Mouse (Mus musculus) ES-Bruce4 (cell line): ENCODE data around the gene Cenpx. TPM values are rescaled to one million over a fixed set of nuclear protein-coding genes. Genes with fewer than 3 reads are reported as not detected.
A peak's percentile ranks its signal among the peaks of the same experiment; 100 is the strongest.
"Not testable (repeated sequence)": the region's sequence is repeated elsewhere in the genome, so short reads cannot be mapped to it uniquely, and the experiment has no call there.

Source experiments
- H3K27ac ChIP-seq: 2 replicates; pipeline ENCODE4 v1.5.1; 2012; ENCODE audit warnings: low read length, inconsistent platforms; ENCODE audit not compliant: insufficient read depth
- H3K27me3 ChIP-seq: 2 replicates; pipeline ENCODE4 v1.6.1; 2012; ENCODE audit warnings: mild to moderate bottlenecking, low read length, inconsistent platforms; ENCODE audit not compliant: control insufficient read depth, poor library complexity, insufficient read depth, severe bottlenecking
- H3K36me3 ChIP-seq: 2 replicates; pipeline ENCODE4 v1.6.1; 2012; ENCODE audit warnings: inconsistent platforms, mild to moderate bottlenecking, low read length, moderate library complexity; ENCODE audit not compliant: control insufficient read depth, poor library complexity, insufficient read depth, severe bottlenecking
- H3K4me1 ChIP-seq: one replicate; pipeline ENCODE4 v1.8.1; 2011; ENCODE audit warnings: low read length; ENCODE audit not compliant: control insufficient read depth, insufficient read depth
- H3K4me3 ChIP-seq: 2 replicates; pipeline ENCODE4 v1.5.1; 2011; ENCODE audit warnings: low read depth, mild to moderate bottlenecking, low read length
- H3K9ac ChIP-seq: 2 replicates; pipeline ENCODE4 v1.6.1; 2012; ENCODE audit warnings: low read depth, mild to moderate bottlenecking, inconsistent platforms; ENCODE audit not compliant: poor library complexity, severe bottlenecking
- H3K9me3 ChIP-seq: replicated peaks from 2 replicates; pipeline ENCODE4 v1.6.1; 2012; ENCODE audit warnings: mild to moderate bottlenecking, low read length, inconsistent platforms; ENCODE audit not compliant: control insufficient read depth, poor library complexity, insufficient read depth, severe bottlenecking
- CTCF ChIP-seq: IDR thresholded peaks from one replicate; pipeline ENCODE4 v1.8.1; 2011; ENCODE audit warnings: low read depth, low read length
- EP300 ChIP-seq: IDR thresholded peaks from 2 replicates; pipeline ENCODE4 v1.6.1; 2011; ENCODE audit warnings: low read depth, low read length; ENCODE audit not compliant: insufficient read depth
- POLR2A ChIP-seq: IDR thresholded peaks from one replicate; pipeline ENCODE4 v1.8.1; 2011; ENCODE audit warnings: low read length; ENCODE audit not compliant: insufficient read depth
- polyA plus RNA-seq: library from polyadenylated mRNA; stranded (reverse); fragments of >200 nt; gene quantifications from 2 replicates; pipeline ENCODE4 v1.2.4, GENCODE M21; 2011; ENCODE audit warnings: low read depth; ENCODE audit not compliant: missing spikeins, insufficient read depth, insufficient read length

Gene Cenpx
- polyA plus RNA-seq, 1 experiment: 45.3 TPM

- Histone ChIP-seq H3K27me3 (no peaks in the 10 kb centered on the region), H3K9ac (no peak overlapping the region), H3K9me3 (no peaks in the 10 kb centered on the region), H3K4me1 (peaks cover 2% of the 10 kb centered on the region), H3K4me3 (no peak overlapping the region), H3K36me3 (no peaks in the 10 kb centered on the region), H3K27ac (no peak overlapping the region)
- no peak for TF ChIP-seq CTCF
- no peak for TF ChIP-seq EP300
- no peak for TF ChIP-seq POLR2A
Measured at GRCm38 (mm10) chr11:120731395-120731794, 17.9 kb upstream of the Cenpx start.

- no peak overlapping the region for H3K9ac ChIP-seq
- H3K4me1 ChIP-seq: peaks cover 2% of the 10 kb centered on the region
- H3K27me3 ChIP-seq: no peaks in the 10 kb centered on the region
- peaks cover 4% of the 10 kb centered on the region for H3K36me3 ChIP-seq
- H3K9me3 ChIP-seq: no peaks in the 10 kb centered on the region
- TF ChIP-seq POLR2A (no peak), EP300 (no peak), CTCF (no peak)
- no peak overlapping the region for H3K27ac ChIP-seq
- H3K4me3 ChIP-seq: no peak overlapping the region
Measured at GRCm38 (mm10) chr11:120730331-120730870, 16.9 kb upstream of the Cenpx start.

GRCm38 (mm10) chr11:120729432-120730050 lies 16.0 kb upstream of the Cenpx start:
- H3K36me3 ChIP-seq, H3K9me3 ChIP-seq, H3K27me3 ChIP-seq, H3K4me1 ChIP-seq, H3K27ac ChIP-seq: not testable (repeated sequence)
- peak overlapping the region; percentile 17; the same call in 1 of the 2 replicates for H3K9ac ChIP-seq
- peak overlapping the region; percentile 14; the same call in 1 of the 2 replicates for H3K4me3 ChIP-seq
- 0 out of 2 replicates have a peak, but pooled peaks have one; percentile 37 for TF ChIP-seq EP300

GRCm38 (mm10) chr11:120728530-120729240 lies 15.1 kb upstream of the Cenpx start:
- TF ChIP-seq POLR2A: no peak
- TF ChIP-seq CTCF: no peak
- no peak for TF ChIP-seq EP300
- Histone ChIP-seq H3K4me1 (peaks cover 2% of the 10 kb centered on the region), H3K9me3 (no peaks in the 10 kb centered on the region), H3K4me3 (peak overlapping the region; percentile 14), H3K36me3 (peaks cover 9% of the 10 kb centered on the region), H3K27me3 (no peaks in the 10 kb centered on the region), H3K9ac (peak overlapping the region; percentile 17; the same call in 1 of the 2 replicates), H3K27ac (no peak overlapping the region)

GRCm38 (mm10) chr11:120727564-120727963 lies 14.0 kb upstream of the Cenpx start:
- H3K4me3 ChIP-seq: no peak overlapping the region
- peaks cover 9% of the 10 kb centered on the region for H3K36me3 ChIP-seq
- no peak for TF ChIP-seq CTCF
- no peak for TF ChIP-seq EP300
- TF ChIP-seq POLR2A: no peak
- no peaks in the 10 kb centered on the region for H3K27me3 ChIP-seq
- no peak overlapping the region for H3K27ac ChIP-seq
- H3K9me3 ChIP-seq: no peaks in the 10 kb centered on the region
- no peak overlapping the region for H3K9ac ChIP-seq
- H3K4me1 ChIP-seq: peaks cover 2% of the 10 kb centered on the region

- Histone ChIP-seq H3K27me3 (no peaks in the 10 kb centered on the region), H3K27ac (no peak within 1 kb of the TSS)
- TF ChIP-seq EP300 (no peak), CTCF (peak; percentile 37)
Measured at GRCm38 (mm10) chr11:120727169-120727527, 13.6 kb upstream of the Cenpx start, which contains the start of gene Dcxr. TSS of gene Dcxr (minus strand) at chr11:120727281.

More at GRCm38 (mm10) chr11:120727169-120727527, 13.6 kb upstream of the Cenpx start, which contains the start of gene Dcxr:
- Histone ChIP-seq H3K4me1 (peaks cover 2% of the 10 kb centered on the region), H3K36me3 (peaks cover 9% of the 10 kb centered on the region), H3K4me3 (peak within 1 kb of the TSS; percentile 79), H3K9me3 (no peaks in the 10 kb centered on the region), H3K9ac (peak within 1 kb of the TSS; percentile 43)
